ENCODE assay signal across 19 mouse cellular contexts in the genomic region with DNA sequence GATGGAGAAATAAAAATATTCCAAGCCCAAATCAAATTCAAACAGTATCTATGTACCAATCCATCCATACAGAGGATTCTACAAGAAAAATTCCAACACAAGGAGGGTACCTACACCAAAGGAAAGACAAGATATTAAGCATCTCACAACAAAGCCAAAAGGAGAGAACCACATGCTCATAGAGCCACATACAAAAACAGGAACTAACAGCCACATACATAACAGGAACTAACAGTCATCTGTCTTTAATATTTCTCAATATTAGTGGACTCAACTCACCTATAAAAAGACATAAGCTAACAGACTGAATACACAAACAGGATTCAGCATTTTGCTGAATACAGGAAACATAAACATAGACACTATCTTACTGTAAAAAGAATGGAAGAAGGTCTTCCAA.
"Had no signal": no experiment of that assay in that cellular context is flagged by ENCODE, and none has a peak within 500 bp of the region (broad histone marks: within the 10 kb centered on the region; RNA-seq: fewer than 3 reads in every experiment).

No protein-coding gene starts in this region.

- H3K4me3 ChIP-seq: midbrain, embryonic 10.5 days; midbrain, embryonic 12.5 days; myocyte; neural tube, embryonic 13.5 days; neural tube, embryonic 15.5 days had no signal

- H3K27me3 ChIP-seq: midbrain, embryonic 12.5 days; neural tube, embryonic 13.5 days; neural tube, embryonic 15.5 days had no signal

- ATAC-seq: midbrain, embryonic 16.5 days had no signal

- H3K27ac ChIP-seq: midbrain, embryonic 10.5 days; midbrain, embryonic 12.5 days; neural tube, embryonic 13.5 days; neural tube, embryonic 15.5 days had no signal

- DNase-seq: lung, adult 18-20 months; lung, embryonic 14.5 days; lung, postnatal 10 days; lung, postnatal 4 days; midbrain, embryonic 14.5 days; retina, postnatal 1 day; right cerebral cortex, adult 18-20 months; right cerebral cortex, postnatal 25 days; right cerebral cortex, postnatal 4 days; spleen, adult 18-20 months; thymus, adult 18-20 months; thymus, postnatal 14 days; thymus, postnatal 36 days had no signal

- H3K36me3 ChIP-seq: midbrain, embryonic 10.5 days; midbrain, embryonic 12.5 days; neural tube, embryonic 13.5 days; neural tube, embryonic 15.5 days had no signal

- H3K9me3 ChIP-seq: midbrain, embryonic 10.5 days; midbrain, embryonic 12.5 days; neural tube, embryonic 13.5 days; neural tube, embryonic 15.5 days had no signal

- H3K4me1 ChIP-seq: midbrain, embryonic 10.5 days; midbrain, embryonic 12.5 days; neural tube, embryonic 13.5 days; neural tube, embryonic 15.5 days had no signal
